Mouse (Mus musculus): ENCODE data around the gene Trim12c. TPM values are rescaled to one million over a fixed set of nuclear protein-coding genes. Genes with fewer than 3 reads are reported as not detected.
"Not testable (repeated sequence)": the region's sequence is repeated elsewhere in the genome, so short reads cannot be mapped to it uniquely, and the experiment has no call there.

Gene Trim12c
- polyA plus RNA-seq, 1 experiment from 2014 or later = 2.3 TPM

DNA sequence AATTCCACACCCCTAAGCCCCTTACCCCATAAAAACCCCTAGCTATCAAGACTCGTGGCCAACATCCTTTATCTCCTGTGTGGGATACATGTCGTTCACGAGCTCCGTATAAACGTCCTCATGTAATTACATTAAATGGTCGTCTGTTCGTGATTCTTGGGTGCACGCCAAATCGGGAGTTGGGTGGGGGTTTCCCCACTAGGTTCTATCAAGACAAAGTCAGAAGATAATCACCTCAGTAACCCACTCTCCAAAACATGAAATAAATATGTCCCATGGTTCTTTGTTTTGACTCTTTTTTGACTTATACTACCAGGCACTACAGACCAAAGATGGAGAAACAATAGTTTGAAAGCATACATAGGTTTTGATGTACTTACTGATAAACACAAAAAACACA, 31.1 kb downstream of the Trim12c start:
- H3K36me3 ChIP-seq = no peaks in the 10 kb centered on the region
- H3K9me3 ChIP-seq (replicated peaks) = no peaks in the 10 kb centered on the region
- H3K4me1 ChIP-seq (replicated peaks) = no peaks in the 10 kb centered on the region
- WGBS = 61% methylated on average over 9 of the region's 9 CpGs
- no peak overlapping the region for H3K9ac ChIP-seq
- ATAC-seq (ENCODE audit: insufficient number of reproducible peaks, low FRiP score) = no peak
- H3K4me3 ChIP-seq = no peak overlapping the region
- no peaks in the 10 kb centered on the region for H3K27me3 ChIP-seq (replicated peaks)
- no peak overlapping the region for H3K4me2 ChIP-seq
- no peak overlapping the region for H3K27ac ChIP-seq (ENCODE audit: poor library complexity, severe bottlenecking)

DNA sequence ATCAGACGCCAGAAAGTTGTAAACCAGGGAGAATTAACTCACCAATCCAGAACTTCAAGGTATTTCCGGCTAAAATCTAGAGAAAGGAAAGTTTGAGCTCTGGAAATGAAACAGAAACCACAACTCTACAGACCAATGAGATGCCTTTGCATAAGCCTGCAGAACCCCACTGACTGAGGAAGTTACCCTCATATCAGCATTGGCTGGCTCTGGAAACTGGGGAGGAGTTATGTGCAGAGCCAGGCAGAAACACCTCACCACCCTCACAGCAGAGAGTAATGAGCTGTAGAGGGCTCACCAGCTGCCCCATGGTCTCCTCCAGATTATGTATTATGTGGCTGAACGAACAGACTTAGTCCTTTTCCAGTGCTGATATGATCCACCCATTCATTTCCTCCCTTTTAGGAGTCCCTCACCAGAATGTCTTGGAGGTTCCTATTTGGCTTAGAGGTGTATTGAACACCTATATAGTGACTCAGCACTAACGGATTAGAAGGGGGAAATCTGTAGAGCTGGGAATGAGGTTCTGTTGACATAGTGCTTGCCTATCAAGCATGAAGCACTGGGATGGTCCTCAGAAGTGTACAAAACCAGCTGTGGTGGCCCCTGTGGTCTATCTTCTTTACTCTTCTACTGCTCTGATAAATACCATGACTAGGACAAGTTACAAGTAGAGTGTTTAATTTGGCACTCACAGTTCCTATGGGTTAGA, 37.6 kb downstream of the Trim12c start, which contains the start of gene Trim12a:
TSS of gene Trim12a (minus strand) at position 98 of the 712 bp plus-strand sequence.
- H3K27me3 ChIP-seq (replicated peaks); H3K36me3 ChIP-seq; H3K9me3 ChIP-seq (replicated peaks); H3K4me1 ChIP-seq (replicated peaks): not testable (repeated sequence)
- 17% methylated on average over 4 of the region's 4 CpGs for WGBS
- Histone ChIP-seq H3K4me2 (peak within 1 kb of the TSS; percentile 54), H3K4me3 (peak within 1 kb of the TSS; percentile 48), H3K9ac (peak within 1 kb of the TSS; percentile 19; the same call in 1 of the 2 replicates), H3K27ac (ENCODE audit: poor library complexity, severe bottlenecking) (peak within 1 kb of the TSS; percentile 75)
- ATAC-seq (ENCODE audit: insufficient number of reproducible peaks, low FRiP score) = peak; percentile 94

DNA sequence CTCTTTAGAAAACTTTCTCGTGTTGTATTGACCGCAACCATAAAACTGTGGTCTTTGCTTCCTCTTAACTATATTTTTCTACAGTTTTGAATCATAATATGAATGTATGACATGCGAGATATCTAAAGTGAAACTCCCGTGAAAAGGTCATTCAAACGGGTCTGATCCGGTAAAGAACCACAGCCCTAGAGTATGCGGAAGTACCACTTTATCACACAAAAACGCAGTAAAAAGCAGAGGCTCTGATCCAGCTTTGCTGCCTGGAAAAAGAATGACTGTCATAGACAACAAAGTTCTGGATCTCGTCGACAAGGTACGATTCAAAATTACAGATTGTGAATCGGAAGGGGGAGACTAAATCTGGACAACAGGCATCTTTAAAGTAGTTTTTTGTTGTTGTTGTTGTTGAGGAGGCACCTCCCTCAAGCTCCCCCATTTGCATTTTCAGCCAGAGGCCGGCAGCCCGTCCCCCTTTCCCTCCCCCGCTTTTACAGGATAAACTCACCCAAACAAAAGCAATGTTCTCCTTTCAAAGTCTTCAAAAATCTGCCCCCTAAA, 38.3 kb downstream of the Trim12c start:
- ATAC-seq (ENCODE audit: insufficient number of reproducible peaks, low FRiP score) = peak; percentile 77
- no peaks in the 10 kb centered on the region for H3K9me3 ChIP-seq (replicated peaks)
- peak overlapping the region; percentile 54 for H3K4me2 ChIP-seq
- peak overlapping the region; percentile 19; the same call in 1 of the 2 replicates for H3K9ac ChIP-seq
- H3K27ac ChIP-seq (ENCODE audit: poor library complexity, severe bottlenecking) = peak overlapping the region; percentile 75
- WGBS = 6% methylated on average over 15 of the region's 15 CpGs
- no peaks in the 10 kb centered on the region for H3K36me3 ChIP-seq
- H3K27me3 ChIP-seq (replicated peaks) = no peaks in the 10 kb centered on the region
- H3K4me3 ChIP-seq = peak overlapping the region; percentile 48
- H3K4me1 ChIP-seq (replicated peaks) = no peaks in the 10 kb centered on the region

DNA sequence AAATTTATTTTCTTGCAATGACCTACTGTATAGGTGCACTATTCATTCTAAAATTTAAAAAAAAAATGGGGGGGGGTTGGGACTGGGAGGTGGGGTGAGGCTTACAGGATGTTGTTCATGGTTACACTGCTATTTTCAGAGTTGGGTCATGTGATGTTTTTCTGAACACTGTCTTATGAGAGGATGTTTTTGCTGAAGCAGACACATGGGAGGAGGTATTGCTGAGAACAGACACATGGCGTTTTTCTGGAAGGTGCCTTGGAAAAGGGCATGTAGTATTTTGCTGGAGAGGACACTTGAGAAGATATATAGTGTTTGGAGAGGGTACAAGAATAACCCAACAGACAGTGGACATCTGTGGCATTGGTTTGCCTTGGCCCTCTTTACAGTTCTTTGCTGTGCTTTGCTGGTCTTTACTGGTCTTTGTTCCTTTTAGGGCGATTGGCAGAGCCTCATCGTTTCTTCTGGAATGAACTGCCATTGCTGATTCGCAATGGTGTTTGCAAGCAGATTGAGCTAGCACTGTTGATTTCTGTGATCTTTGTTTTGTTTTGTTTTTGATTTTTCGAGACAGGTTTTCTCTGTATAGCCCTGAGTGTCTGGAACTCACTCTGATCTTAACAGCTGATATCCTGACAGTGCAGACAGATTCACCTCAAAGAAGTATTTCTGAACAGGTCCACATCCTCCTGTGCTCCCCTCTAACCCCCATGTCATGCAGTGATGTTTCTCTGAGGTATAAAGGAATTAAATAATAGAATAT, 61.3 kb downstream of the Trim12c start:
- no peak overlapping the region for H3K4me3 ChIP-seq
- no peak overlapping the region for H3K27ac ChIP-seq (ENCODE audit: poor library complexity, severe bottlenecking)
- no peak overlapping the region for H3K9ac ChIP-seq
- WGBS = 71% methylated on average over 5 of the region's 5 CpGs
- no peaks in the 10 kb centered on the region for H3K36me3 ChIP-seq
- 0 out of 2 replicates have a peak, but pooled peaks cover 3% of the 10 kb centered on the region for H3K4me1 ChIP-seq (replicated peaks)
- H3K27me3 ChIP-seq (replicated peaks) = no peaks in the 10 kb centered on the region
- H3K4me2 ChIP-seq = no peak overlapping the region
- ATAC-seq (ENCODE audit: insufficient number of reproducible peaks, low FRiP score) = no peak
- no peaks in the 10 kb centered on the region; the same call in 1 of the 2 replicates for H3K9me3 ChIP-seq (replicated peaks)

DNA sequence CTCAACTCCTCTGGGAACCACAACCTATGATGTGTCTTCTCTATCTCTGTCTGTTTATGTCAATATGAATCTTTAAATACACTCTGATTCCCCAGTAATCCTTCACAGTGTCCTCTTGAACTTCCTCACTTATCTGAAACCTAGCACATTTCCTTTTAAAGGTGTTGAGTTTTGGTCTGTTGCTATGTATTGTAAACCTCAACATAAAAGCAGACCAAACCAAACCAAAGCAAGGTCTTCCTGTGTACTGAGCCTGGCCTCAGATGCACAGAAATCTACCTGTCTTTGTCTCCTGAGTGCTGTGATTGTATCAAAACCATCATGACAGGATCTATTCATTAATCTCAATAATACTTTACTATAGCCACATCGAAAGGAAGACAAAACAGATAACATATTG, 62.5 kb downstream of the Trim12c start:
- no peaks in the 10 kb centered on the region; the same call in 1 of the 2 replicates for H3K9me3 ChIP-seq (replicated peaks)
- no peak for ATAC-seq (ENCODE audit: insufficient number of reproducible peaks, low FRiP score)
- no peaks in the 10 kb centered on the region for H3K27me3 ChIP-seq (replicated peaks)
- H3K27ac ChIP-seq (ENCODE audit: poor library complexity, severe bottlenecking) = no peak overlapping the region
- H3K4me2 ChIP-seq = no peak overlapping the region
- no peak overlapping the region for H3K4me3 ChIP-seq
- H3K4me1 ChIP-seq (replicated peaks) = 0 out of 2 replicates have a peak, but pooled peaks cover 3% of the 10 kb centered on the region
- WGBS = 80% methylated on average over 1 of the region's 1 CpGs
- no peaks in the 10 kb centered on the region for H3K36me3 ChIP-seq
- no peak overlapping the region for H3K9ac ChIP-seq

Other genes with a start within 250 kb of the Trim12c start
- not detected in 2 replicates for gene Olfr646, start 248.5 kb downstream of the Trim12c start, polyA plus RNA-seq (2016; fragmentation: Nextera tagmentation; extraction: Ambion mirVana)
- gene Ubqln5, start 223.5 kb downstream of the Trim12c start, polyA plus RNA-seq (2016; fragmentation: Nextera tagmentation; extraction: Ambion mirVana) = not detected in 2 replicates
- not detected in 2 replicates for gene Olfr643, start 216.0 kb downstream of the Trim12c start, polyA plus RNA-seq (2016; fragmentation: Nextera tagmentation; extraction: Ambion mirVana)
- not detected in 2 replicates for gene Ubqln3, start 210.1 kb downstream of the Trim12c start, polyA plus RNA-seq (2016; fragmentation: Nextera tagmentation; extraction: Ambion mirVana)
- gene Ubqlnl, start 202.8 kb downstream of the Trim12c start, polyA plus RNA-seq (2016; fragmentation: Nextera tagmentation; extraction: Ambion mirVana) = not detected in 2 replicates
- not detected in 2 replicates for gene Olfm5, start 188.5 kb downstream of the Trim12c start, polyA plus RNA-seq (2016; fragmentation: Nextera tagmentation; extraction: Ambion mirVana)
- gene Olfr648, start 170.0 kb downstream of the Trim12c start, polyA plus RNA-seq (2016; fragmentation: Nextera tagmentation; extraction: Ambion mirVana) = 0.28 and 0.32 TPM in 2 replicates
- gene Olfr649, start 157.4 kb downstream of the Trim12c start, polyA plus RNA-seq (2016; fragmentation: Nextera tagmentation; extraction: Ambion mirVana) = not detected in 2 replicates
- gene Trim6, start 134.6 kb downstream of the Trim12c start, polyA plus RNA-seq (2016; fragmentation: Nextera tagmentation; extraction: Ambion mirVana) = 7.6 and 7.7 TPM in 2 replicates
- gene Trim34a, start 108.9 kb downstream of the Trim12c start, polyA plus RNA-seq (2016; fragmentation: Nextera tagmentation; extraction: Ambion mirVana) = 2.4 TPM in 2 replicates
- gene Trim5, start 65.3 kb downstream of the Trim12c start, polyA plus RNA-seq (2016; fragmentation: Nextera tagmentation; extraction: Ambion mirVana) = 0.53 and 0.64 TPM in 2 replicates
- 10.0 and 11.8 TPM in 2 replicates for gene Trim12a, start 37.9 kb downstream of the Trim12c start, polyA plus RNA-seq (2016; fragmentation: Nextera tagmentation; extraction: Ambion mirVana)
- gene Trim34b, start 23.9 kb downstream of the Trim12c start, polyA plus RNA-seq (2016; fragmentation: Nextera tagmentation; extraction: Ambion mirVana) = 0.17 TPM in 1 of 2 replicates, not detected in the other
- gene Trim30b, start 16.5 kb upstream of the Trim12c start, polyA plus RNA-seq (2016; fragmentation: Nextera tagmentation; extraction: Ambion mirVana) = not detected in 2 replicates
- gene Trim30c, start 47.5 kb upstream of the Trim12c start, polyA plus RNA-seq (2016; fragmentation: Nextera tagmentation; extraction: Ambion mirVana) = not detected in 2 replicates
- gene Trim30a, start 111.8 kb upstream of the Trim12c start, polyA plus RNA-seq (2016; fragmentation: Nextera tagmentation; extraction: Ambion mirVana) = 0.49 and 0.76 TPM in 2 replicates
- gene Trim30d, start 154.5 kb upstream of the Trim12c start, polyA plus RNA-seq (2016; fragmentation: Nextera tagmentation; extraction: Ambion mirVana) = 0.23 and 0.31 TPM in 2 replicates
- not detected in 2 replicates for gene Olfr651, start 196.8 kb upstream of the Trim12c start, polyA plus RNA-seq (2016; fragmentation: Nextera tagmentation; extraction: Ambion mirVana)
- not detected in 2 replicates for gene Olfr652, start 207.5 kb upstream of the Trim12c start, polyA plus RNA-seq (2016; fragmentation: Nextera tagmentation; extraction: Ambion mirVana)
- gene Olfr653, start 224.0 kb upstream of the Trim12c start, polyA plus RNA-seq (2016; fragmentation: Nextera tagmentation; extraction: Ambion mirVana) = not detected in 2 replicates
- gene Olfr654, start 233.7 kb upstream of the Trim12c start, polyA plus RNA-seq (2016; fragmentation: Nextera tagmentation; extraction: Ambion mirVana) = not detected in 2 replicates
- not detected in 2 replicates for gene Olfr655, start 248.4 kb upstream of the Trim12c start, polyA plus RNA-seq (2016; fragmentation: Nextera tagmentation; extraction: Ambion mirVana)

All from heart, embryonic 12.5 days (tissue).